Mouse (Mus musculus): Measurements from ENCODE around the gene Rnf216. TPM values are rescaled to one million over a fixed set of nuclear protein-coding genes. Genes with fewer than 3 reads are reported as not detected.

Rnf216 gene
- polyA plus RNA-seq, 1 experiment from 2014 or later: 52.3 TPM

DNA sequence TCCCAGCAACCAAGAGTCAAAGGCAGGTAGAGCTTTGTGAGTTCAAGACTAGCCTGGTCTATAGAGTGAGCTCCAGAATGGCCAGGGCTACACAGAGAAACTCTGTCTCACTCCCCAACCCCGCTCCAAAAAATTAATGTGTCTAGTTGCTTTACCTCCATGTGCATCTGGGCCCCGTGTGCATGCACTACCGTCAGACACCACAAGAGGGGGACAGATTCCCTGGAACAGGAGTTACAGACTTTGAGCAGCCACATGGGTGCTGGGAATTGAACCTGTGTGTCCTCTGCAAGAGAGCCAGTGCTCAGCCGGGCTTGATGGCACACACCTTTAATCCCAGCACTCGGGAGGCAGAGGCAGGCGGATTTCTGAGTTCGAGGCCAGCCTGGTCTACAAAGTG, 17.5 kb upstream of the Rnf216 start:
- Histone ChIP-seq H3K4me2 (no peak overlapping the region), H3K27me3 (no peaks in the 10 kb centered on the region), H3K4me3 (replicated peaks) (no peak overlapping the region), H3K9me3 (peaks cover 3% of the 10 kb centered on the region; the same call in 1 of the 2 replicates), H3K9ac (no peak overlapping the region), H3K27ac (no peak overlapping the region), H3K36me3 (replicated peaks) (no peaks in the 10 kb centered on the region), H3K4me1 (peaks cover 5% of the 10 kb centered on the region)
- ATAC-seq (ENCODE audit: low FRiP score): no peak
- 90% methylated on average over 7 of the region's 7 CpGs for WGBS

DNA sequence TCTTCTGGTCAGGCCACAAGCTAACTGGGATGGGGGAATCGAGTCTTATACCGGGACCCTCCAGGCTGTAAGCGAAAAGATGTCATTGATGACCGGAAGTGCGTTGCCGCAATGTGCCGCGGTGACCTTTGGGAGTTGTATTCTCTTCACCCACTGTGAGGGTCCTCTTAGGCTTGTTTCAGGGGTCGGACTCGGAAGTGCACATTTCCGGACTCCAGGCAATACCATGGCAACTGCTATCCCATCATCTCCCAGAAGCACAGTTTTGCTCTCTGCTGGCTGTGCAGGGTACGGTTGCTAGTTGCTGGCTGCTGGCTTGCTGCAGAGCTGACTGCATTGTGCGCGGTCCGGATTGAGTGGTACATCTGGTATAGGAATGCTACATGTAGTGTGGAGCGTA, 16.3 kb upstream of the Rnf216 start:
- ATAC-seq (ENCODE audit: low FRiP score): no peak
- Histone ChIP-seq H3K9ac (no peak overlapping the region), H3K9me3 (peaks cover 3% of the 10 kb centered on the region; the same call in 1 of the 2 replicates), H3K4me1 (peaks cover 6% of the 10 kb centered on the region), H3K36me3 (replicated peaks) (no peaks in the 10 kb centered on the region), H3K4me3 (replicated peaks) (no peak overlapping the region), H3K27ac (no peak overlapping the region), H3K4me2 (no peak overlapping the region), H3K27me3 (no peaks in the 10 kb centered on the region)
- 92% methylated on average over 16 of the region's 16 CpGs for WGBS

DNA sequence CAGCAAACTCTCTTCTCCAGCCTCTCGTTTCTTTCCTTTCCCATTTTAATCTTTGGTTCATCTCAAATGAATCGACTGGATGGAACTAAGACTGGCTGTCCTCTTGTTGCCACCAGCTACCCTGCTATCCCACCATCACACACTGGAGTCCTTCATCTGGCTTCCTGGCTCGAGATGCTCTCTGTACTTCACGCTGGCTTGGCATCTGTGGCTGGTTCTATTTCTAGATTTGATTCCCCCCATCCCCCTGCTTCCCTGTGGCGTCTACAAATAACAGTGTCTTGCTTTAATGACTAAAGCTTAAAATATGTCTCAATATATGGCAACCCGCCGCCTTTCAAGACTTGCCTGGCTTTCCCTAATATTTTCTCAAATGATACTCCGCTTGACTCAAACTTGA, 15.0 kb upstream of the Rnf216 start:
- H3K4me2 ChIP-seq: no peak overlapping the region
- WGBS: 85% methylated on average over 8 of the region's 8 CpGs
- no peak overlapping the region for H3K27ac ChIP-seq
- no peak overlapping the region for H3K4me3 ChIP-seq (replicated peaks)
- H3K36me3 ChIP-seq (replicated peaks): no peaks in the 10 kb centered on the region
- no peaks in the 10 kb centered on the region for H3K27me3 ChIP-seq
- H3K9me3 ChIP-seq: peaks cover 3% of the 10 kb centered on the region; the same call in 1 of the 2 replicates
- H3K4me1 ChIP-seq: peaks cover 6% of the 10 kb centered on the region
- no peak overlapping the region for H3K9ac ChIP-seq
- ATAC-seq (ENCODE audit: low FRiP score): no peak

DNA sequence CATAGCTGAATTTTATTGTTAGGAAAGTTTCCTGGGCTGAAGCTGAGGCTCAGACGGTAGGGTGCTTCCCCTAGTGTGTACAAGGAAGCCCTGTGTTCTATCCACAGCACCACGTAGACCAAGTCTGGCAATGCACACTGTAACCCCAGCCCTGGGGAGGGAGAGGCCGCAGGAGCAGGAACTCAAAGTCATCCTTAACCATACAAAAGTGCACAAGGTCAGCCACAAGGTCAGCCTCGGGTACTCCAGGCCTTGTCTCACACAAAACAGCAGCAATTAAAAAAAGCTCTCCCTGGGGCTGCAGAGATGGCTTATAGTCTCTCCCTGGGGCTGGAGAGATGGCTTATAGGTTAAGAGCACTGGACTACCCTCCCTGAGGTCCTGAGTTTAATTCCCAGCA, 14.1 kb upstream of the Rnf216 start:
- Histone ChIP-seq H3K4me3 (replicated peaks) (no peak overlapping the region), H3K27me3 (no peaks in the 10 kb centered on the region), H3K36me3 (replicated peaks) (no peaks in the 10 kb centered on the region), H3K4me1 (peaks cover 6% of the 10 kb centered on the region), H3K4me2 (no peak overlapping the region), H3K27ac (no peak overlapping the region), H3K9ac (no peak overlapping the region), H3K9me3 (peaks cover 3% of the 10 kb centered on the region; the same call in 1 of the 2 replicates)
- WGBS: 66% methylated on average over 4 of the region's 4 CpGs
- no peak for ATAC-seq (ENCODE audit: low FRiP score)

DNA sequence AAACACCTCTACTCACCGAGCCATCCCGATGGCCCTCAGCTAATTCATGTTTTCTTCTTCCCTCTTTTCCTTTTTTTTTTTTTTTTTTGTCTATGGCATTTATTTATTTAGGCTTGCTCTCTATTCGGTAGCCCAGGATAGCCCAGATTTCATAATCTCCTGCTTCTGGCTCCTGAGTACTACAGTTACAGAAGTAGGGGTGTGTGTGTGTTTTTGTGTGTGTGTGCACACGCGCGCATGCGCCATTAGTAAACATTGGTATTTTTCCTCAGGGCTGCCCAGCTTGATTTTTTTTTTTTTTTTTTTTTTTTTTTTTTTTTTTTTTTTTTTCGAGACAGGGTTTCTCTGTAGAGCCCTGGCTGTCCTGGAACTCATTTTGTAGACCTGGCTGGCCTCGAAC, 13.3 kb upstream of the Rnf216 start:
- no peak for ATAC-seq (ENCODE audit: low FRiP score)
- Histone ChIP-seq H3K27me3 (no peaks in the 10 kb centered on the region), H3K9me3 (peaks cover 3% of the 10 kb centered on the region; the same call in 1 of the 2 replicates), H3K4me3 (replicated peaks) (no peak overlapping the region), H3K27ac (peak overlapping the region; percentile 78; the same call in 1 of the 2 replicates), H3K9ac (no peak overlapping the region), H3K4me1 (peaks cover 6% of the 10 kb centered on the region), H3K36me3 (replicated peaks) (no peaks in the 10 kb centered on the region), H3K4me2 (no peak overlapping the region)
- WGBS: 90% methylated on average over 9 of the region's 9 CpGs

DNA sequence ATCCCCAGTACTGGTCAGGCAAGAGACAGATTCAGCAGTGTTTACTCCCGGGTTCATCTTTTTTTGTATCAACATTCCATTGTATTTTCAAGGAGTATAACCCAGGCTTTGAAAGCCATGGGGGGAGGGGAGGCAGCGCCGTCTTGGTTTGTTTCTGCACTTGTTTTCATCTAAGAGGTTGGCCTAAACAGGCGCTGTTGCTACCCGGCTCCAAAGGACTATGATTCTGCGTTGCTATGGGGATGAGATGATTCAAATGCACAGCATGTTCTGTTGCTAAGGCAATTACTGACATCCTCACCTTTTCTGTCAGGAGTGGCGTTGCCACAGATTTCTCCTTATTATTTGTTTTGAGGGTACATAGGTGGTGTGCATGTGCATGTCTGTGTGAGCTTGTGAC, 12.8 kb upstream of the Rnf216 start:
- Histone ChIP-seq H3K4me2 (no peak overlapping the region), H3K36me3 (replicated peaks) (no peaks in the 10 kb centered on the region), H3K27ac (peak overlapping the region; percentile 78), H3K4me3 (replicated peaks) (no peak overlapping the region), H3K27me3 (no peaks in the 10 kb centered on the region), H3K4me1 (peaks cover 6% of the 10 kb centered on the region), H3K9me3 (peaks cover 3% of the 10 kb centered on the region; the same call in 1 of the 2 replicates), H3K9ac (no peak overlapping the region)
- 38% methylated on average over 7 of the region's 7 CpGs for WGBS
- peak; percentile 65 for ATAC-seq (ENCODE audit: low FRiP score)

DNA sequence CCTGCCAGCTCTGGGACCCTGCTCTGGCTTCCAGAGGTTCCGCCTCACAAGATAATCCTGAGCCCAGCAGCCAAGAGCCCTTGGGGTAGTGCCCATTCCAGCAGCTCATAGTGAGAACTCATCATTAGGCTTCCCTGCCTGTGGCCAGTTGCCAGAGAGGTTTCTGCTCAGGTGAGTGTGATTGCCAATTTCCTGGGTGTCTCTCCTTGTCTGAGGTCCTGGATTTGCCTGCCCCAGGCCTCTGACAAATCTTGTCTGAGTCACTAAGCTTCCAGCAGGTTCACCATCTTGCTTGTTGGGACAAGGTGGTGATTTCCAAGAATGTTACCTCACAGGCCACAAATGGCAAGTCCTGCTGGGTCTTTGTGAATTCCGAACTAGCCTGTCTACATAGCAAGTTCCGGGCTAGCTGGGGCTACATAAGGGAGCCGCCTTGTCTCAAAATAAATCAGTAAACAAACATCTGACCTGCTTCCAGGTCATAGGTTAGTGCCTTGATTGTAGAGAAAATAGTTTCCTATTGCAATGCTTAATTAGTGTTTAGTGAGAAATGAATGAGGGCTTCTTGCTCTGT, 12.1 kb upstream of the Rnf216 start:
- Histone ChIP-seq H3K36me3 (replicated peaks) (no peaks in the 10 kb centered on the region), H3K27ac (peak overlapping the region; percentile 78), H3K4me2 (no peak overlapping the region), H3K4me1 (peaks cover 6% of the 10 kb centered on the region), H3K9me3 (peaks cover 3% of the 10 kb centered on the region; the same call in 1 of the 2 replicates), H3K9ac (no peak overlapping the region), H3K27me3 (no peaks in the 10 kb centered on the region), H3K4me3 (replicated peaks) (no peak overlapping the region)
- ATAC-seq (ENCODE audit: low FRiP score): no peak
- WGBS: 78% methylated on average over 4 of the region's 4 CpGs

DNA sequence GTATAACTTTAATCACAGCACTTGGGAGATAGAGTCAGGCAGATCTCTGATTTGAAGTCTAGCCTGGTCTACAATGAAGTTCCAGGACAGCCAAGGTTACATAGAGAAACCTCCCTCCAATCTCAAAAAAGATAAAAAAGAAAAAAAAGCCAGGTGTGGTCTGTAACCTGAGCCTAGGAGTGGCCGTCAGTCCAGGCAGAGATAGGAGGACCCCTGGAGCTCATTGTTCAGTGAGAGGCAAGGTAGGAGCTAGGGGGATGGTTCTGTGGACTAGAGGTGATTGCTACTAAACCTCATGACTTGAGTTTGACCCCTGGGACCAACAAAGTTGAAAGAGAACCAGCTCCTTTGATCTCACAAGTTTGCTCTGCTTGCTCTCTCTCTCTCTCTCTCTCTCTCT, 9.9 kb upstream of the Rnf216 start:
- no peak for ATAC-seq (ENCODE audit: low FRiP score)
- H3K4me2 ChIP-seq: no peak overlapping the region
- WGBS: 55% methylated on average over 1 of the region's 1 CpGs
- no peak overlapping the region for H3K27ac ChIP-seq
- no peak overlapping the region for H3K4me3 ChIP-seq (replicated peaks)
- peaks cover 6% of the 10 kb centered on the region for H3K4me1 ChIP-seq
- H3K36me3 ChIP-seq (replicated peaks): no peaks in the 10 kb centered on the region
- no peaks in the 10 kb centered on the region for H3K9me3 ChIP-seq
- no peak overlapping the region for H3K9ac ChIP-seq
- no peaks in the 10 kb centered on the region for H3K27me3 ChIP-seq

DNA sequence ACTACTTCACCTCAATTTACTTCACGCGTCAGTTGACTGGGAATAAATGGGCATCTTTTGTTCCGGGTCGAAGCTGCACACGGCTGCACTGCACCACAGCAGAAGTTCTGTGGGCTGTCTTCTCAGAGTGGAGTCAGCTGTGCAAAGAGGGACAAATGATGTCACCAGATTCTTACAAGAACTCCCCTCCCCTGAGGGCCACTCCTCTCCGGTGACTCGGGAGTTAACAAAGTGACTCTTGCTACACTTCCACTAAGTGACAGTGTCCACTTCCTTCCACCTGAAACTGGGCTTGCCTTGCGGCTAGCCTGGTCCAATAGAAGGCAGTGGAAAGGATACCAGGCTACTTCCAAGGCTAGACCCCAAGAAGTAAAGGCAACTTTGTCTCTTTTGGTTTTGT, 9.3 kb upstream of the Rnf216 start:
- Histone ChIP-seq H3K36me3 (replicated peaks) (no peaks in the 10 kb centered on the region), H3K27ac (no peak overlapping the region), H3K4me1 (peaks cover 6% of the 10 kb centered on the region), H3K4me2 (no peak overlapping the region), H3K9me3 (no peaks in the 10 kb centered on the region), H3K27me3 (no peaks in the 10 kb centered on the region), H3K4me3 (replicated peaks) (no peak overlapping the region), H3K9ac (no peak overlapping the region)
- 82% methylated on average over 8 of the region's 8 CpGs for whole genome bisulfite sequencing
- no peak for ATAC-seq (ENCODE audit: low FRiP score)

DNA sequence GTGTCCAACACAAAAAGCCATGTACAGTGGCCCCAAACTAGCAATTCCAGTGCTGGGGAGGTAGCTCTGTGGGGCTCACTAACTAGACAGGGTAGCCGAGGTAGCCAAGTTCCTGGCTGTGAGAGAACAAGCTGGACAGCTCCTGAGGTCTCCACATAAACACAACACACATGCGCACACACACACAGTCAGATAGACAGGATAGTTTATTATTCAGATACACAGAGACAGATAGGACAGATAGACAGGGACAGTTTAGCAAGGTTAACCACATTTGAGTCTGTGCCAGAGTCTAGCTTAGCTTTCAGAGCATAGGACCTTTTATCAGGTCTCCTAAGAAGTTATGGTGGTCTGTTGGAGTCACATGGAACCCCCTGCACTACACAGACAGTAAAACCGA, 6.0 kb downstream of the Rnf216 start:
- Histone ChIP-seq H3K9ac (no peak overlapping the region), H3K4me3 (replicated peaks) (no peak overlapping the region), H3K4me2 (no peak overlapping the region), H3K27ac (no peak overlapping the region), H3K36me3 (replicated peaks) (no peaks in the 10 kb centered on the region), H3K27me3 (no peaks in the 10 kb centered on the region), H3K4me1 (peaks cover 14% of the 10 kb centered on the region), H3K9me3 (no peaks in the 10 kb centered on the region)
- no peak for ATAC-seq (ENCODE audit: low FRiP score)
- 92% methylated on average over 3 of the region's 3 CpGs for WGBS

DNA sequence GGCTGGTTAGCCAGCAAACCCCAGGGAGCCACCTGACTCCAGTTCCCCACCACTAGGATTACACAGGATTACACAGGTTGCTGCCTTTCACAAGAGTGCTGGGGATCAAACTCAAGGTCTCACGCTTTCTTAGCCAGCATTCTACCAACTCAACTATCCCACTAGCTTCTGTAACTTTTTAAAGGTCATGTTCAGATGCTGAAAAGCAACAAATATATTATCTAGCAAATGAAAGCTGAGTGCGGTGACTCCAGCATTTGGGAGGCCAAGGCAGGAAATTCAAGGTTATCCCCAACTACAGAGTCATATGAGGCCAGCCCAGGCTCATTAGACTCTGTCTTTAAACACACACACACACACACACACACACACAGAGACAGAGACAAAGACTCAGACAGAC, 9.6 kb downstream of the Rnf216 start:
- Histone ChIP-seq H3K27me3 (no peaks in the 10 kb centered on the region), H3K36me3 (replicated peaks) (no peaks in the 10 kb centered on the region), H3K4me2 (no peak overlapping the region), H3K9me3 (no peaks in the 10 kb centered on the region), H3K4me1 (peaks cover 12% of the 10 kb centered on the region), H3K9ac (no peak overlapping the region), H3K4me3 (replicated peaks) (no peak overlapping the region), H3K27ac (no peak overlapping the region)
- no peak for ATAC-seq (ENCODE audit: low FRiP score)
- WGBS: 95% methylated on average over 2 of the region's 2 CpGs

DNA sequence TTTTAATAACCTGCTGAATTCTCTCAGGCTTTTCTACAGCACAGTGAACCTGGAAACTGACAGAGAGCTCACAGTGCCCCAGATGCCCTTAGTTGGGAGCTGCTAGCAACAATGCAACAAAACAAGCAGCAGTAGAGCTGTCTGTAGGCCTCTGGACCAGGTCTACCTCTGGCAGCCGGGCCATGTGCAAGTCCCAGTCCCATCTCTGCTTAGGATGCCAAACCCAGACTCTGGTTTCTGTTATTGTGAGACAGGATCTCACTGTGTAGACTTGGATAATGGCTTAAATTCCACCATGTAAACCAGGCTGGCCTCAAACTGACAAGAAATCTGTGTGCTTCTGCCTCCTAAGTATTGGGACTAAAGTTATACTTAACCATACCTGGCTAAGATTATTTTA, 11.2 kb downstream of the Rnf216 start:
- Histone ChIP-seq H3K4me1 (peaks cover 12% of the 10 kb centered on the region), H3K4me2 (no peak overlapping the region), H3K36me3 (replicated peaks) (no peaks in the 10 kb centered on the region), H3K9ac (no peak overlapping the region), H3K4me3 (replicated peaks) (no peak overlapping the region), H3K27ac (no peak overlapping the region), H3K9me3 (no peaks in the 10 kb centered on the region), H3K27me3 (no peaks in the 10 kb centered on the region)
- 96% methylated on average over 1 of the region's 1 CpGs for WGBS
- no peak for ATAC-seq (ENCODE audit: low FRiP score)

DNA sequence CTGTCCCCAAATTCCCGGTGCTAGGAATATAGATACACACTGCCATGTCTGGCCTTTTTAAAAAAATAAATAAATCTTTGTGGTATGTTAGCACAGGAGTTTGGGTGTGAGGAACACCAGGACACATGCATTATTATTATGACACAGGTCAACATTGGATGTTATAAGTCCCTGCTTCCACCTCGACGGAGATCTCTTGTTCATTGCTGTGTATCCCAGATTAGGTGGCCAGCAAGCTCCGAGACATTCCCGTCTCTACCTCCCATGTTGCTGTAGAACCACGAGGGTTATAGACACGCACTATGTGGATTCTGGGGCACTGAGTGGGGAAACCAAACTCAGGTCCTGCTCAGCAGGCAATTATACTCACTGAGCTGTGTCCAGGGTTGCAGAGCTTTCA, 17.5 kb downstream of the Rnf216 start:
- Histone ChIP-seq H3K27ac (no peak overlapping the region), H3K9me3 (no peaks in the 10 kb centered on the region), H3K9ac (no peak overlapping the region), H3K4me3 (replicated peaks) (no peak overlapping the region), H3K4me1 (peaks cover 6% of the 10 kb centered on the region; the same call in 1 of the 2 replicates), H3K27me3 (no peaks in the 10 kb centered on the region), H3K36me3 (replicated peaks) (peaks cover 35% of the 10 kb centered on the region), H3K4me2 (no peak overlapping the region)
- ATAC-seq (ENCODE audit: low FRiP score): no peak
- WGBS: 90% methylated on average over 7 of the region's 7 CpGs
